23 mouse cellular contexts compared by ENCODE assay signal in the genomic region with DNA sequence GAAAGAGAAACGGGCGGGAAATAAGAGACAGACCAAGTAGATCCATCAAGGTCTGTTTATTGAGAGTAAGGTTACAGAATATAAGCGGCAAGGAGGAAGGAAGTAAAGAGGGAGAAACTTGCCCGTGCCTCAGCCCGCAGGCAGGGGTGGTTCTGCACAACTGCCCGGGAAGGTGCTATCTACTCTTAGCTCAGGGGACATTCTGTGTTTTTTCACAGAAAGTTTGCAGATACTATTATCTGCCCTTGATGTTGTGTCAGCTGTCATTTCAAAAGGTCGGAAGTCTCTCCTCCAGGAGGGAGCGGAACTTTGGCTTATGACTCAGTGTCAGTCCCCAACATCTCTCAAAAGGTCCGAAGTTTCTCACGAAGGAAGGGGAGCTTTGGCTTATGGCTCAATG. TPM values are rescaled to one million over a fixed set of nuclear protein-coding genes. Genes with fewer than 3 reads are reported as not detected.
DNase-seq lines count a peak whose midpoint lies in the region; ATAC-seq and TF ChIP-seq lines count a peak whose summit lies in the region.
"Had no signal": no experiment of that assay in that cellular context is flagged by ENCODE, and none has a peak within 500 bp of the region (broad histone marks: within the 10 kb centered on the region; RNA-seq: fewer than 3 reads in every experiment).

No protein-coding gene starts in this region.

- peaks cover 58% of the 10 kb centered on the region for H3K27me3 ChIP-seq in heart, embryonic 14.5 days (ENCODE audit: control insufficient read depth, insufficient read depth, low read length)
- peaks cover 89% of the 10 kb centered on the region for H3K27me3 ChIP-seq in E14TG2a.4 (ENCODE audit: insufficient read depth, low read length)
- no peaks in the 10 kb centered on the region for H3K27me3 ChIP-seq in splenic B cell, adult 2 months (ENCODE audit: control insufficient read depth, insufficient read depth, low read length, poor library complexity, severe bottlenecking)

- 6% methylated on average over 10 of the region's 10 CpGs for WGBS in heart, embryonic 14.5 days

- H3K4me1 ChIP-seq in heart, embryonic 14.5 days (ENCODE audit: control insufficient read depth in 2 of 2, insufficient read depth in 2 of 2, low read length in 2 of 2), result peaks cover 0 to 22% of the 10 kb centered on the region in 2 experiments; a peak in 3 of 4 replicates
- H3K4me1 ChIP-seq in E14TG2a.4 (replicated peaks; ENCODE audit: low read depth, low read length), result peaks cover 51% of the 10 kb centered on the region

- H3K36me3 ChIP-seq in heart, embryonic 14.5 days (ENCODE audit: control insufficient read depth, insufficient read depth, low read length), result no peaks in the 10 kb centered on the region
- H3K36me3 ChIP-seq in E14TG2a.4 (ENCODE audit: insufficient read depth, low read length), result no peaks in the 10 kb centered on the region
- no peaks in the 10 kb centered on the region for H3K36me3 ChIP-seq in splenic B cell, adult 2 months (ENCODE audit: control insufficient read depth, insufficient read depth, low read length, poor library complexity, severe bottlenecking)
- H3K36me3 ChIP-seq: embryonic facial prominence, embryonic 12.5 days; limb, embryonic 10.5 days; neural tube, embryonic 13.5 days had no signal

- H3K9ac ChIP-seq in heart, embryonic 14.5 days (ENCODE audit: low read length), result no peak overlapping the region
- H3K9ac ChIP-seq: embryonic facial prominence, embryonic 12.5 days; neural tube, embryonic 13.5 days had no signal

- no peak overlapping the region for H3K27ac ChIP-seq in heart, embryonic 14.5 days (replicated peaks in 1 of 2; ENCODE audit: control insufficient read depth in 1 of 2, insufficient read depth in 1 of 2, low read depth in 2 of 2, low read length in 2 of 2)
- H3K27ac ChIP-seq: embryonic facial prominence, embryonic 12.5 days; gastrocnemius, adult 2 months; hindbrain, postnatal 0 days; limb, embryonic 10.5 days; macrophage; neural tube, embryonic 13.5 days had no signal

- peak overlapping the region; percentile 90 for H3K4me2 ChIP-seq in heart, embryonic 14.5 days (ENCODE audit: low read length)
- H3K4me2 ChIP-seq: midbrain, embryonic 11.5 days had no signal

- H3K9me3 ChIP-seq in heart, embryonic 14.5 days (ENCODE audit: control insufficient read depth, low read length), result peaks cover 7% of the 10 kb centered on the region
- H3K9me3 ChIP-seq in E14TG2a.4 (ENCODE audit: low read length), result 0 out of 2 replicates have a peak, but pooled peaks cover 8% of the 10 kb centered on the region
- H3K9me3 ChIP-seq: limb, embryonic 10.5 days; neural tube, embryonic 13.5 days had no signal

- no peak for TF ChIP-seq CTCF in E14TG2a.4 (conservative IDR thresholded peaks at IDR 0.05; ENCODE audit: low read length)

- no peak for DNase-seq in heart, adult 8-10 months (ENCODE audit: low spot score)
- peak; percentile 66 to 67 for DNase-seq in spleen, postnatal 36 days (ENCODE audit: low spot score in 2 of 2)
- DNase-seq in spleen, adult 12 weeks (ENCODE audit: low spot score), result no peak
- peak; percentile 38 for DNase-seq in splenic B cell, adult 2 months (ENCODE audit: low read depth, low spot score)
- DNase-seq: adrenal gland, postnatal 25 days; cerebellum, adult 2 months; gastrocnemius, adult 2 months; kidney, adult 11 months; kidney, postnatal 14 days; lung, adult 2 months had no signal

- no peak overlapping the region for H3K4me3 ChIP-seq in heart, embryonic 14.5 days (ENCODE audit: control insufficient read depth in 1 of 2, insufficient read depth in 1 of 2, low read depth in 1 of 2, low read length in 2 of 2)
- H3K4me3 ChIP-seq in E14TG2a.4 (replicated peaks; ENCODE audit: low read length), result peak overlapping the region; percentile 11; the same call in 1 of the 2 replicates
- H3K4me3 ChIP-seq: limb, embryonic 10.5 days; neural tube, embryonic 13.5 days had no signal

- no peak for ATAC-seq in heart, embryonic 14.5 days (ENCODE audit: insufficient number of reproducible peaks, insufficient read depth, low FRiP score, low read depth)
- ATAC-seq in erythroid progenitor cell, adult 5-6 weeks (replicated peaks; ENCODE audit: low FRiP score, poor library complexity, severe bottlenecking), result no peak
- ATAC-seq: hindbrain, postnatal 0 days had no signal

RNA-seq across cellular contexts. Expression of a gene that starts 1.2 kb away (rescaled TPM):
- 0.08 and 0.15 TPM in 2 replicates for polyA plus RNA-seq in heart, embryonic 14.5 days (2014; fragmentation: Nextera tagmentation; extraction: Ambion mirVana)
- total RNA-seq in heart, adult 8-10 months (2022), result not detected
- total RNA-seq in erythroid progenitor cell, adult 5-6 weeks (2015; ENCODE audit: low replicate concordance), result not detected in 2 replicates
- not detected in 2 replicates for total RNA-seq in erythroid progenitor cell, adult 5-6 weeks (2017; ENCODE audit: low replicate concordance)
- total RNA-seq: adrenal gland, postnatal 25 days; gastrocnemius, adult 2 months; heart, postnatal 25 days; hindbrain, postnatal 0 days; layer of hippocampus, adult 8-10 months; left cerebral cortex, adult 18-20 months had no signal
- polyA plus RNA-seq: cerebellum, adult 2 months; embryonic facial prominence, embryonic 12.5 days; hindbrain, postnatal 0 days; limb, embryonic 10.5 days; macrophage; midbrain, embryonic 11.5 days; neural tube, embryonic 13.5 days had no signal

RNA-seq across cellular contexts. Expression of a gene that starts 8.0 kb away (rescaled TPM):
- 0.35 and 0.55 TPM in 2 replicates for polyA plus RNA-seq in heart, embryonic 14.5 days (2014; fragmentation: Nextera tagmentation; extraction: Ambion mirVana)
- 1 to 10 TPM; 1.2 to 2.1 (median 1.7) TPM for total RNA-seq in heart, adult 8-10 months (2022)
- total RNA-seq in erythroid progenitor cell, adult 5-6 weeks (2015; ENCODE audit: low replicate concordance), result not detected in 2 replicates
- total RNA-seq in erythroid progenitor cell, adult 5-6 weeks (2017; ENCODE audit: low replicate concordance), result not detected in 2 replicates
- total RNA-seq: monocyte, adult 5-6 weeks had no signal
- polyA plus RNA-seq: macrophage had no signal

RNA-seq across cellular contexts. Expression of a gene that starts 21.8 kb away (rescaled TPM):
- polyA plus RNA-seq in heart, embryonic 14.5 days (2014; fragmentation: Nextera tagmentation; extraction: Ambion mirVana), result 14.1 and 17.5 TPM in 2 replicates
- total RNA-seq in heart, adult 8-10 months (2022), result 1 to 10 TPM; 2.3 to 3.6 (median 2.5) TPM
- total RNA-seq in erythroid progenitor cell, adult 5-6 weeks (2015; ENCODE audit: low replicate concordance), result 0.36 TPM in 1 of 2 replicates, not detected in the other
- 1.4 TPM in 1 of 2 replicates, not detected in the other for total RNA-seq in erythroid progenitor cell, adult 5-6 weeks (2017; ENCODE audit: low replicate concordance)

RNA-seq across cellular contexts. Expression of a gene that starts 38.1 kb away (rescaled TPM):
- 2.7 and 3.1 TPM in 2 replicates for polyA plus RNA-seq in heart, embryonic 14.5 days (2014; fragmentation: Nextera tagmentation; extraction: Ambion mirVana)
- 1 to 10 TPM in 1 of 4 experiments, under 1 TPM in 3; 0.41 to 1.8 (median 0.85) TPM for total RNA-seq in heart, adult 8-10 months (2022)
- not detected in 2 replicates for total RNA-seq in erythroid progenitor cell, adult 5-6 weeks (2015; ENCODE audit: low replicate concordance)
- total RNA-seq in erythroid progenitor cell, adult 5-6 weeks (2017; ENCODE audit: low replicate concordance), result not detected in 2 replicates
- total RNA-seq: monocyte, adult 5-6 weeks had no signal
- polyA plus RNA-seq: macrophage had no signal

Comparison
In these comparisons a context has a peak if more than half of its experiments do, and no peak if none do; other contexts are left out.
1. DNase-seq: peak in spleen, postnatal 36 days (2 of 2) and splenic B cell, adult 2 months (single experiment); none in heart, adult 8-10 months (single experiment) and spleen, adult 12 weeks (single experiment).